Mouse (Mus musculus) testis, adult 2 months (tissue): ENCODE data around the gene Camkk1. TPM values are rescaled to one million over a fixed set of nuclear protein-coding genes. Genes with fewer than 3 reads are reported as not detected.

ENCODE experiments used
- H3K27ac ChIP-seq: fragments of 200-500 bp; 2 replicates; pipeline ENCODE4 v1.5.1; 2012; ENCODE audit warnings: low read depth, low read length; ENCODE audit not compliant: control insufficient read depth, insufficient read depth
- H3K27me3 ChIP-seq: fragments of 200-500 bp; 2 replicates; pipeline ENCODE4 v1.6.1; 2012; ENCODE audit warnings: mild to moderate bottlenecking, low read length, moderate library complexity; ENCODE audit not compliant: control insufficient read depth, insufficient read depth
- H3K36me3 ChIP-seq: fragments of 200-500 bp; 2 replicates; pipeline ENCODE4 v1.6.1; 2012; ENCODE audit warnings: mild to moderate bottlenecking, low read length; ENCODE audit not compliant: control insufficient read depth, insufficient read depth
- H3K4me1 ChIP-seq: fragments of 200-500 bp; 2 replicates; pipeline ENCODE4 v1.6.1; 2012; ENCODE audit warnings: low read length; ENCODE audit not compliant: control insufficient read depth, insufficient read depth
- H3K4me3 ChIP-seq: fragments of 200-500 bp; 2 replicates; pipeline ENCODE4 v1.5.1; 2012; ENCODE audit warnings: low read depth, mild to moderate bottlenecking, low read length, moderate library complexity, mixed read lengths; ENCODE audit not compliant: control insufficient read depth
- CTCF ChIP-seq: fragments of 200-500 bp; IDR thresholded peaks from 2 replicates; pipeline ENCODE4 v1.5.1; 2012; ENCODE audit warnings: low read depth, mild to moderate bottlenecking, inconsistent platforms, low read length, moderate library complexity; ENCODE audit not compliant: control insufficient read depth, insufficient read depth, insufficient replicate concordance
- POLR2A ChIP-seq: fragments of 200-500 bp; IDR thresholded peaks from 2 replicates; pipeline ENCODE4 v1.6.1; 2012; ENCODE audit warnings: low read depth, mild to moderate bottlenecking, inconsistent platforms, low read length, moderate library complexity; ENCODE audit not compliant: control insufficient read depth
- polyA plus RNA-seq: library from polyadenylated mRNA; depleted of rRNA; stranded (reverse); fragments of >200 nt; gene quantifications from 2 replicates; pipeline ENCODE4 v1.2.3, GENCODE M21; 2012

Gene Camkk1
- polyA plus RNA-seq, 1 experiment: 0.96 TPM

DNA sequence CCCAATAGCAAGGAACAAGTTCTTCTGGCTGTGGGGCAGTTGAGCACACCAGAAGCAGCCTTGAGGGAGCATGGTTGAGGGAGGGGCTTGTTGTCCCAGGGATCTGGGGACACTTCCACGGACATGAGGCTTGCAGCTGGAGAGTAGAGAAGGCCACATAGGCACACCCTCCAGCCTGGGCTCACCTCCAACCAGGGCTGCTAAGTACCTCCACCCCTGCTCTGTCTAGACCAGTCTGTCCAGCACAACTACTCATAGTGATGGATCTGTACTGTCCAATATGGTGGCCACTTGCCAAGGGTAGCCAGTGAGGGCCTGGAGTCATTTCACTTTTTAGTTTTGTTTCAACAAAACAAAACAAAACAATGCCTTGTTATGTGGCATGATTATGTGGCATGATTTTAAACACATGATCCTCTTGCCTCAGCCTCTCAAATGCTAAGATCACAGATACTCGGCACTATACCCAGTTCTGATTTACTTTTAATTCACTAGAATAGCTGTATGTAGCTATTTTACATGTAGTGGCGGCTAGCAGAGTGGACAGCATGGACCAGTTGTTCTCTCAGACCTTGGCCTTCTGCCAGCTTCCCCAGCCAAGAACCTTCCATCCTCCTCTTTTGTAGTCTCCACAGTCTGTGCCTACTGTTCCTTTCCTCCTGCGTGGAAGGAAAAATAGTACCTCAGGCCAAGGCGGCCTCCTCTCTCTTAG lies 3.3 kb upstream of the Camkk1 start:
- H3K36me3 ChIP-seq: no peaks in the 10 kb centered on the region
- no peaks in the 10 kb centered on the region for H3K27me3 ChIP-seq
- TF ChIP-seq POLR2A: no peak
- no peak for TF ChIP-seq CTCF
- H3K27ac ChIP-seq: peak overlapping the region; percentile 15
- no peak overlapping the region for H3K4me3 ChIP-seq
- H3K4me1 ChIP-seq: peaks cover 12% of the 10 kb centered on the region

DNA sequence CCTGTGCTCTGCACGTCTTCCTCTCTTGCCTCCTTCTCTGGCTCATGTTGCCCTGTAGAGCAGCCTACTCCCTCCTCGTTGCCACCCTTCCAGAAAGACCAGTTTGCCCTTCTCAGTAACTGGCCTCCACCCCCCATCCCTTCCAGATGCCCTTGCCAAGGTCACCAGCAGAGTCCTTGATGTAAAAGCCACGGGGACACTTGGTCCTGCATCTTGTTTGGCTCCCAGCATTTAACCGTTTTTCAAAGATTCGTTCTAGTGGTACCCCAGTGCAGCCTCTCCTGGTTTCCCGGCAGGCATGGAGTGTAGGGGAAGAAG lies 2.7 kb upstream of the Camkk1 start:
- no peaks in the 10 kb centered on the region for H3K27me3 ChIP-seq
- TF ChIP-seq CTCF (no peak), POLR2A (no peak)

DNA sequence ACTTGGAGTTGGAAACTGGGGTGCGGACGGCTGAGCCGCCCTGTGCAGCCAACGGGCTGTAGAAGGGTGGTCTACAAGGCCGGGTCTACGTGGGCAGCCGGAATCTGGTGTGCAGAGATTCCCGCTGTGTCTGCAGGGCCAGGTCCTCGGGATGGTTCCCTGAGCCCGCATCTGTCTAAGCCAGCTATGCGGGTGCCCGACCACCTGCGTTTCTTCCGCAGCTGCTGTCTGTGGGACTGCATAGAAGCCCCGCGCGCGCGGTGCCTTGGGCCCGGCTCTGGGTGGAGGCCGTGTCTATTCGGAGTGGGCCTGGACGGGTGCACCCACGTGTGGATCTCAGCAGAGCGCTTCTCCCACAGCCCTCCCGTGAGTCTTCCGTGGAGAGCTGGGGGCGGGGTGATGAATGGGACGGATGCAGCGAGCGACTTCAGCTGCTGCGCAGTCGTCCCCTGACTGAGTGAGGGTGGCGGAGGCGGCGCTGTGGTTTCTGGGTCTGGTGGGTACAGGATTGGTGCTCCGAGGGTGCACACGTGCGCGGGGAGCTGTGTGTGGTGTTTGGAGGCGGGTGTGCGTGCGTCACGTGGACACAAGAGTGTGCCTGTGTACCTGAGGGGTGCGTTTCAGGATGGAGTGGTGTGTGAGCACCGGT lies 463 bp downstream of the Camkk1 start:
- TF ChIP-seq POLR2A: no peak
- no peak for TF ChIP-seq CTCF
- Histone ChIP-seq H3K27ac (no peak overlapping the region), H3K4me3 (peak overlapping the region; percentile 81), H3K27me3 (no peaks in the 10 kb centered on the region), H3K4me1 (peaks cover 12% of the 10 kb centered on the region), H3K36me3 (no peaks in the 10 kb centered on the region)

More for the DNA sequence above, 2.7 kb upstream of the Camkk1 start:
- H3K27ac ChIP-seq: no peak overlapping the region
- H3K36me3 ChIP-seq: no peaks in the 10 kb centered on the region
- peaks cover 12% of the 10 kb centered on the region for H3K4me1 ChIP-seq
- no peak overlapping the region for H3K4me3 ChIP-seq

DNA sequence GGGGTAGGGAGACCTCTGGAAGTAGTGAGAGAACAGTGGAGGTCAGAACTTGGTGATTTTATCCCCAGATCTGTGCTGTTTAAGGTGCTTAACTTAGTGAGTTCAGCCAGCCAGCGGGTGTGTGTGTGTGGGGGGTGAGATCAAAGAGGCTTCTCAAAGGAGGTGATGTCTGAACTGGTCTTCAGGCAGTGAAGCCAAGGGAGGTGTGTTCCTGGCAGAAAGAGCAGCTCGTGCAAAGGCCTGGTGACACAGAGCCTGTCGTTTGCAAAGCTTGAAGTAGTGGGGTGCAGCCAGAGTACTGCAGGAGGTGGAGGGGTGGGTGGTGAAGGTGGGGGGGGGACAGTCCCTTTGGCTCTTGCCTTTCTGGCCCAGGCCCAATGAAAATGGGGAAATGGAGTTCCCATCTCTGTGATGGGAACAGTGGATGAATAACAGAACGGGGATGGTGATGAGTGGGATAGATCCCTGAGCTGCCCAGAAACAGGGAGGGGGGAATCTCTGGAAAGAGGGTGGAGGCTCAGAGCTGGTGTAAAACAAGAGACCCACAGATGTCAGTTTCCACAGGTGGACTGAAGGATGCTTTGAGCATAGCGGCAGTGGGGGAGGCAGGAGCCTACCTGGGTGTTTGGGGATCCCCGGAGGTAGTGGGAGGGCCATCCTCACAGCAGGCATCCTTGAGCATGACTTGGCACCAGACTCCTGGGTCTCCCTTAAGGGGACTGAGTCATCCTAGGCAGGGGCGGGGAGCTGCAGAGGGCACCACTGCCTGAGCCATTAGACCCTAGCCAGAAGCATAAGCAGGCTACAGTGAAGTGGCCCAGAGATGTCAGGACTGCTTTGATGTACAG lies 2.4 kb downstream of the Camkk1 start:
- Histone ChIP-seq H3K4me3 (no peak overlapping the region), H3K27ac (no peak overlapping the region), H3K27me3 (no peaks in the 10 kb centered on the region), H3K36me3 (no peaks in the 10 kb centered on the region), H3K4me1 (peaks cover 12% of the 10 kb centered on the region)
- no peak for TF ChIP-seq POLR2A
- TF ChIP-seq CTCF: no peak

DNA sequence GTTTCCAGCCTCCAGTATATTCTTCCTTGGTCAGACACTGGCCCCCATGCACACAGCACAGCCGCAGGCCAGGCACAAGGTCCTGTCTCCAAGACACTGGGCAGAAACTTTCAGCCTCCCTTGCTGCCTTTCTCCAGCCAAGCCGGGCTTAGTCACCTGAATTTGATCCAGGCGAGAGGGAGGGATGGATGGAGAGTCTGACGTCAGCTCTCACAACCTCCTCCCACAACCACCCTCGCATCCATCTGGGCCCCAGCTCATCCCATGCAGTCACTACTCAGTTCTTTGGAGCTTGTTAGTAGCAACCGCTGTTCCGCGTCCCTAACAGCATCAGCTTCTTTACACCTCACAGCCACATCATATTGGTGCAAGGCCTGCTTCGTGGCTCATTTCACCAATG lies 4.3 kb downstream of the Camkk1 start:
- Histone ChIP-seq H3K4me1 (peaks cover 12% of the 10 kb centered on the region), H3K36me3 (no peaks in the 10 kb centered on the region), H3K4me3 (no peak overlapping the region), H3K27ac (no peak overlapping the region), H3K27me3 (no peaks in the 10 kb centered on the region)
- TF ChIP-seq POLR2A: no peak
- no peak for TF ChIP-seq CTCF

DNA sequence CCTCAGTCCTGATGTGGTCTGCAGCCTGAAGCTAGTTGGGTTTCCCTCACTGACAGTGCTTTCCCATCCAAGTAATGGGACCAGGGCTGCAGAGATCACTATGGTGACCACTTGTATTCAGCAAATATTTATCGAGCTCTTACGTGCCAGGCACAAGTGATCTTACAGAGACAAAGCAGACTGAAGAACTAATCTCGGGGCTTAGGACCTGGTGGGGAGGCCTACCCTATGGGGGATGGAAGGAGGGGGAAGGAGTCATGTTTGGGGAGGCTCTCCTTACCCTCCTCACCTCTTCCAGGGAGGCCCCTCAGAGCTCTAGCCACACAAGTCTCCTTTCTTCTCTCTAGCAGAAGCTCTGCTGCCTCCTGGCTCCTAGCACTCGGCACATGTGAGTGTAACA lies 5.0 kb downstream of the Camkk1 start:
- no peaks in the 10 kb centered on the region for H3K27me3 ChIP-seq
- no peak overlapping the region for H3K27ac ChIP-seq
- TF ChIP-seq CTCF (no peak), POLR2A (no peak)
- H3K4me1 ChIP-seq: peaks cover 10% of the 10 kb centered on the region
- no peaks in the 10 kb centered on the region for H3K36me3 ChIP-seq
- H3K4me3 ChIP-seq: no peak overlapping the region

DNA sequence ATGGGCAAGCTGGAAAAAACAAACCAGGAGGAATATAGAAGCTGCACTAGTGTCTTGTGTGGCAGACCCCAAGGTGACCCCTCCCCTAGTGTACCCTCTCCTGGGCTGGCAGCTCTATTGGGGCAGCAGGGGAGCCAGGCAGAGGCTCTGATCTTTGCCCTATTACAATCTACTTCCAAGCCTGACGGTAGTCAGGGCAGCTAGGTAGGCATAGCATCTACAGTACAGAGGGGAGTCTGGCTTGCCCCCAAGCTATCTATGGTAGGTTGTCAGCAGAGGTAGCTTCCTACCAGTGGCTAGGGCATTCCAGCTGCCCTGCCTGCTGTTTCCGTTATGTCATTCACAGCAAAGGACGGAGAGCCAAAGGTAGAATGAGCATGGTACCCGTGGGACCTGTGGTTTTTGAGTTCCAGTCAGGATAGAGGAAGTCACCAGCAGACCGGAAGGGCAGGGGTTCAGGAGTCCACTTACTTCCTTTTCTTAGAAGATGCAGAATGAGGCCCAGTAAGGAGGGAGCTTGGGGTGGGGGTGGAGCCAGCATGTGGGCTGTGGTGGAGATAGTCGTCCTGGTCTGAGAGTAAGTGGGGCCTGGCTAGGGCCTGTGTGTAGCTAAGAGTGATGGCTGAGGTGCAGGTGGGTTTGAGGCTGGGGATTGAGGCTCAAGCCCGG lies 5.6 kb downstream of the Camkk1 start:
- Histone ChIP-seq H3K4me3 (no peak overlapping the region), H3K27ac (no peak overlapping the region), H3K27me3 (no peaks in the 10 kb centered on the region), H3K36me3 (no peaks in the 10 kb centered on the region), H3K4me1 (peaks cover 4% of the 10 kb centered on the region)
- TF ChIP-seq CTCF (no peak), POLR2A (no peak)
